Mouse (Mus musculus) left cerebral cortex, postnatal 36 days (tissue): ENCODE data around the gene Alpk1. TPM values are rescaled to one million over a fixed set of nuclear protein-coding genes. Genes with fewer than 3 reads are reported as not detected.

Experiments used
- total RNA-seq, 2 experiments: library from RNA; stranded (reverse); gene quantifications; 2 replicates each; pipeline ENCODE4 v1.2.3; 2021

Gene Alpk1
- total RNA-seq, 2 experiments from 2014 or later, result 3.0 to 4.6 TPM

Other genes starting within 250 kb of the Alpk1 start
- 10 to 100 TPM; 16.7 to 17.3 TPM for gene Larp7, start 227.2 kb downstream of the Alpk1 start, total RNA-seq
- gene Zgrf1, start 227.0 kb downstream of the Alpk1 start, total RNA-seq, result 1 to 10 TPM; 2.6 to 3.6 TPM
- gene Neurog2, start 147.4 kb downstream of the Alpk1 start, total RNA-seq, result under 1 TPM; 0.34 to 0.79 TPM
- gene Tifa, start 9.3 kb upstream of the Alpk1 start, total RNA-seq, result 1 to 10 TPM; 4.7 to 5.0 TPM
- gene Ap1ar, start 57.0 kb upstream of the Alpk1 start, total RNA-seq, result 10 to 100 TPM; 79.4 to 83.4 TPM
- 1 to 10 TPM; 3.4 to 3.6 TPM for gene Fam241a, start 115.8 kb upstream of the Alpk1 start, total RNA-seq